Comparison of ENCODE assay signal across 11 mouse cellular contexts in genomic region chr1:154723078-154723477, GRCm38 (mm10).
A peak's percentile ranks its signal among the peaks of the same experiment; 100 is the strongest.
DNase-seq lines count a peak whose midpoint lies in the region; ATAC-seq and TF ChIP-seq lines count a peak whose summit lies in the region.
"Had no signal": no experiment of that assay in that cellular context is flagged by ENCODE, and none has a peak within 500 bp of the region (broad histone marks: within the 10 kb centered on the region; RNA-seq: fewer than 3 reads in every experiment).

No protein-coding gene starts in this region.

- H3K4me2 ChIP-seq in forebrain, postnatal 0 days (ENCODE audit: low read depth) = peak overlapping the region; percentile 92
- H3K4me2 ChIP-seq in midbrain, embryonic 11.5 days = peak overlapping the region; percentile 54
- H3K4me2 ChIP-seq: lung, embryonic 15.5 days had no signal

- ATAC-seq in forebrain, postnatal 0 days = peak; percentile 76
- 0 out of 2 replicates have a peak, but pooled peaks have one; percentile 16 for ATAC-seq in midbrain, embryonic 11.5 days (ENCODE audit: low FRiP score)
- ATAC-seq: inflammation-experienced regulatory T-cells, adult 6 months; Patski had no signal

- TF ChIP-seq CTCF in forebrain, postnatal 0 days (IDR thresholded peaks at IDR 0.05; ENCODE audit: low read depth) = peak; percentile 46
- TF ChIP-seq CTCF in kidney, adult 2 months (conservative IDR thresholded peaks at IDR 0.05; ENCODE audit: insufficient read depth, insufficient read length, low read depth, low read length) = no peak

- peak overlapping the region; percentile 54 for H3K9ac ChIP-seq in forebrain, postnatal 0 days
- peak overlapping the region; percentile 48 for H3K9ac ChIP-seq in midbrain, embryonic 11.5 days (ENCODE audit: low read length)
- H3K9ac ChIP-seq: lung, embryonic 15.5 days had no signal

- peak overlapping the region; percentile 55 for H3K27ac ChIP-seq in forebrain, postnatal 0 days (ENCODE audit: low read depth, low read length)
- no peak overlapping the region for H3K27ac ChIP-seq in midbrain, embryonic 11.5 days (ENCODE audit: low read depth, low read length)
- H3K27ac ChIP-seq in kidney, adult 2 months (ENCODE audit: insufficient read depth, low read depth, low read length) = no peak overlapping the region
- H3K27ac ChIP-seq: lung, embryonic 15.5 days had no signal

- 22% methylated on average over 6 of the region's 6 CpGs for WGBS in forebrain, postnatal 0 days
- 43% methylated on average over 6 of the region's 6 CpGs for WGBS in midbrain, embryonic 11.5 days
- WGBS in kidney, adult 2 months = 40% methylated on average over 6 of the region's 6 CpGs

- DNase-seq in embryo, embryonic 11 days = peak; percentile 17
- DNase-seq in embryo, embryonic 9.5 days (ENCODE audit: extremely low spot score) = no peak
- DNase-seq in R1 (ENCODE audit: low read depth, low spot score) = peak; percentile 44
- DNase-seq in forebrain, postnatal 0 days = peak; percentile 63
- DNase-seq in midbrain, embryonic 11.5 days (ENCODE audit: low spot score, missing footprints) = no peak
- DNase-seq in right cerebral cortex, postnatal 10 days (ENCODE audit: low spot score in 2 of 2) = no peak
- DNase-seq in urinary bladder, postnatal 4 days (ENCODE audit: low spot score in 2 of 2) = no peak
- no peak for DNase-seq in kidney, adult 2 months

- peak overlapping the region; percentile 64 for H3K4me3 ChIP-seq in forebrain, postnatal 0 days (ENCODE audit: low read depth, low read length)
- peak overlapping the region; percentile 19 for H3K4me3 ChIP-seq in midbrain, embryonic 11.5 days (ENCODE audit: low read depth, low read length)
- H3K4me3 ChIP-seq in kidney, adult 2 months (ENCODE audit: insufficient read depth, low read depth, low read length) = no peak overlapping the region
- H3K4me3 ChIP-seq: lung, embryonic 15.5 days had no signal

- no peak for TF ChIP-seq POLR2A in kidney, adult 2 months (IDR thresholded peaks at IDR 0.05; ENCODE audit: low read depth, low read length)

- peaks cover 18% of the 10 kb centered on the region; the same call in 1 of the 2 replicates for H3K4me1 ChIP-seq in forebrain, postnatal 0 days (ENCODE audit: insufficient read depth)
- H3K4me1 ChIP-seq in midbrain, embryonic 11.5 days (ENCODE audit: control insufficient read depth, insufficient read depth, low read length) = peaks cover 25% of the 10 kb centered on the region
- no peaks in the 10 kb centered on the region for H3K4me1 ChIP-seq in kidney, adult 2 months (ENCODE audit: control insufficient read depth, insufficient read depth, low read length)
- H3K4me1 ChIP-seq: lung, embryonic 15.5 days had no signal

- no peaks in the 10 kb centered on the region for H3K27me3 ChIP-seq in forebrain, postnatal 0 days (ENCODE audit: insufficient read depth, low read length)
- peaks cover 26% of the 10 kb centered on the region for H3K27me3 ChIP-seq in midbrain, embryonic 11.5 days (ENCODE audit: control insufficient read depth, insufficient read depth, low read length)
- peaks cover 3% of the 10 kb centered on the region; the same call in 1 of the 2 replicates for H3K27me3 ChIP-seq in kidney, adult 2 months (replicated peaks; ENCODE audit: control insufficient read depth, insufficient read depth, low read length)

- no peaks in the 10 kb centered on the region for H3K36me3 ChIP-seq in forebrain, postnatal 0 days (ENCODE audit: insufficient read depth)
- no peaks in the 10 kb centered on the region for H3K36me3 ChIP-seq in midbrain, embryonic 11.5 days (ENCODE audit: control insufficient read depth, insufficient read depth, low read length)
- no peaks in the 10 kb centered on the region for H3K36me3 ChIP-seq in kidney, adult 2 months (ENCODE audit: control insufficient read depth, insufficient read depth, low read length)
- H3K36me3 ChIP-seq: lung, embryonic 15.5 days had no signal

- H3K9me3 ChIP-seq in forebrain, postnatal 0 days (ENCODE audit: low read length) = no peaks in the 10 kb centered on the region
- H3K9me3 ChIP-seq in midbrain, embryonic 11.5 days (ENCODE audit: control insufficient read depth, low read length) = no peaks in the 10 kb centered on the region
- H3K9me3 ChIP-seq: lung, embryonic 15.5 days had no signal

Comparison
In these comparisons a context has a peak if more than half of its experiments do, and no peak if none do; other contexts are left out.
1. DNase-seq: peak in embryo, embryonic 11 days (single experiment), R1 (single experiment) and forebrain, postnatal 0 days (single experiment); none in embryo, embryonic 9.5 days (single experiment), midbrain, embryonic 11.5 days (single experiment), right cerebral cortex, postnatal 10 days (0 of 2), urinary bladder, postnatal 4 days (0 of 2) and kidney, adult 2 months (single experiment).